Mouse (Mus musculus): Measurements from ENCODE around the gene 1700025G04Rik. TPM values are rescaled to one million over a fixed set of nuclear protein-coding genes. Genes with fewer than 3 reads are reported as not detected.
"Not testable (repeated sequence)": the region's sequence is repeated elsewhere in the genome, so short reads cannot be mapped to it uniquely, and the experiment has no call there.

The 1700025G04Rik gene
- total and polyA plus RNA-seq, 3 experiments = 1.5 to 19.5 (median 12.8) TPM

- Histone ChIP-seq H3K4me1 (ENCODE audit: control insufficient read depth in 1 of 2, insufficient read depth in 2 of 2) (no peaks in the 10 kb centered on the region), H3K9me3 (replicated peaks; ENCODE audit: low read length) (no peaks in the 10 kb centered on the region), H3K9ac (ENCODE audit: insufficient read depth, low read depth) (no peak overlapping the region), H3K27me3 (replicated peaks) (no peaks in the 10 kb centered on the region), H3K4me3 (replicated peaks in 1 of 3; ENCODE audit: low read depth in 2 of 3, low read length in 2 of 3, poor library complexity in 1 of 3) (no peak overlapping the region), H3K27ac (ENCODE audit: insufficient read depth, low read depth) (no peak overlapping the region), H3K36me3 (replicated peaks in 1 of 2; ENCODE audit: control insufficient read depth in 1 of 2, insufficient read depth in 1 of 2, low read length in 1 of 2) (no peaks in the 10 kb centered on the region), H3K4me2 (ENCODE audit: insufficient read depth, low read depth, poor library complexity, severe bottlenecking) (no peak overlapping the region), H3K79me2 (replicated peaks; ENCODE audit: control insufficient read depth, extremely low read depth, insufficient read depth, poor library complexity, severe bottlenecking) (no peaks in the 10 kb centered on the region)
- TF ChIP-seq MAFK (IDR thresholded peaks at IDR 0.05; ENCODE audit: insufficient replicate concordance, low read length) (no peak), SIN3A (IDR thresholded peaks at IDR 0.05; ENCODE audit: low read length) (no peak)
- dilution Hi-C loops (cut with MboI; ENCODE audit: extremely low pct_ligation_motif_present, extremely low pct_unique_long_range_greater_than_20kb, low sequenced_read_pairs) (no loop called here), in situ Hi-C loops (cut with MboI; ENCODE audit: low pct_ligation_motif_present, low pct_unique_long_range_greater_than_20kb, low sequenced_read_pairs) (no loop called here)
- DNase-seq (ENCODE audit: extremely low read depth) = no peak
Observed at GRCm38 (mm10) chr1:151845252-151845832, 244.6 kb downstream of the 1700025G04Rik start.

DNA sequence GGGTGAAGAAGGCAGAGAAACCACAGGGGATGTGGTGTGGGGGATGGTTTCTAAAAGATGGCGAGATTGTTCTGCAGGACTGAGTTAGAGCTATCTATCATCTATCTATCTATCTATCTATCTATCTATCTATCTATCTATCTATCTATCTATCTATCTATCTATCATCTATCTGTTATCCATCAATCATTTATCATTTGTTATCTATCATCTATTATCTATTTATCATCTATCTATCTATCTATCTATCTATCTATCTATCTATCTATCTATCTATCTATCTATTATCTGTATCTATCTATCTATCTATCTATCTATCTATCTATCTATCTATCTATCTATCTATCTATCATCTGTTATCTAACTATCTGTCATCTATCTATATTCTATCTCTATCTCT is 249.6 kb downstream of the 1700025G04Rik start:
- dilution Hi-C loops (cut with MboI; ENCODE audit: extremely low pct_ligation_motif_present, extremely low pct_unique_long_range_greater_than_20kb, low sequenced_read_pairs) = not testable (repeated sequence)

GRCm38 (mm10) chr1:151835261-151835660 is 254.7 kb downstream of the 1700025G04Rik start:
- peaks cover 6% of the 10 kb centered on the region for H3K9me3 ChIP-seq (replicated peaks; ENCODE audit: low read length)
- no peaks in the 10 kb centered on the region for H3K36me3 ChIP-seq (replicated peaks in 1 of 2; ENCODE audit: control insufficient read depth in 1 of 2, insufficient read depth in 1 of 2, low read length in 1 of 2)
- dilution Hi-C loops (cut with MboI; ENCODE audit: extremely low pct_ligation_motif_present, extremely low pct_unique_long_range_greater_than_20kb, low sequenced_read_pairs) = no loop called here
- no peak for DNase-seq (ENCODE audit: extremely low read depth)
- H3K4me3 ChIP-seq (replicated peaks in 1 of 3; ENCODE audit: low read depth in 2 of 3, low read length in 2 of 3, poor library complexity in 1 of 3) = no peak overlapping the region
- TF ChIP-seq ZMIZ1 (IDR thresholded peaks at IDR 0.05; ENCODE audit: low read depth, low read length) = no peak
- TF ChIP-seq UBTF (IDR thresholded peaks at IDR 0.05; ENCODE audit: low read depth, low read length) = no peak
- no peak overlapping the region for H3K27ac ChIP-seq (ENCODE audit: insufficient read depth, low read depth)
- H3K4me1 ChIP-seq (ENCODE audit: control insufficient read depth in 1 of 2, insufficient read depth in 2 of 2) = no peaks in the 10 kb centered on the region
- H3K79me2 ChIP-seq (replicated peaks; ENCODE audit: control insufficient read depth, extremely low read depth, insufficient read depth, poor library complexity, severe bottlenecking) = no peaks in the 10 kb centered on the region
- H3K4me2 ChIP-seq (ENCODE audit: insufficient read depth, low read depth, poor library complexity, severe bottlenecking) = no peak overlapping the region
- H3K27me3 ChIP-seq (replicated peaks) = no peaks in the 10 kb centered on the region
- in situ Hi-C loops (cut with MboI; ENCODE audit: low pct_ligation_motif_present, low pct_unique_long_range_greater_than_20kb, low sequenced_read_pairs) = no loop called here
- no peak overlapping the region for H3K9ac ChIP-seq (ENCODE audit: insufficient read depth, low read depth)

More for the DNA sequence above, 249.6 kb downstream of the 1700025G04Rik start:
- H3K27ac ChIP-seq (ENCODE audit: insufficient read depth, low read depth); H3K36me3 ChIP-seq (replicated peaks in 1 of 2; ENCODE audit: control insufficient read depth in 1 of 2, insufficient read depth in 1 of 2, low read length in 1 of 2); H3K9me3 ChIP-seq (replicated peaks; ENCODE audit: low read length); H3K27me3 ChIP-seq (replicated peaks); DNase-seq (ENCODE audit: extremely low read depth); H3K79me2 ChIP-seq (replicated peaks; ENCODE audit: control insufficient read depth, extremely low read depth, insufficient read depth, poor library complexity, severe bottlenecking); H3K4me1 ChIP-seq (ENCODE audit: control insufficient read depth in 1 of 2, insufficient read depth in 2 of 2); in situ Hi-C loops (cut with MboI; ENCODE audit: low pct_ligation_motif_present, low pct_unique_long_range_greater_than_20kb, low sequenced_read_pairs); H3K9ac ChIP-seq (ENCODE audit: insufficient read depth, low read depth); H3K4me3 ChIP-seq (replicated peaks in 1 of 3; ENCODE audit: low read depth in 2 of 3, low read length in 2 of 3, poor library complexity in 1 of 3); H3K4me2 ChIP-seq (ENCODE audit: insufficient read depth, low read depth, poor library complexity, severe bottlenecking): not testable (repeated sequence)

- Histone ChIP-seq H3K9me3 (replicated peaks; ENCODE audit: low read length) (peaks cover 7% of the 10 kb centered on the region), H3K4me1 (ENCODE audit: control insufficient read depth in 1 of 2, insufficient read depth in 2 of 2) (no peaks in the 10 kb centered on the region), H3K9ac (ENCODE audit: insufficient read depth, low read depth) (no peak overlapping the region), H3K27ac (ENCODE audit: insufficient read depth, low read depth) (no peak overlapping the region), H3K36me3 (replicated peaks in 1 of 2; ENCODE audit: control insufficient read depth in 1 of 2, insufficient read depth in 1 of 2, low read length in 1 of 2) (no peaks in the 10 kb centered on the region), H3K79me2 (replicated peaks; ENCODE audit: control insufficient read depth, extremely low read depth, insufficient read depth, poor library complexity, severe bottlenecking) (no peaks in the 10 kb centered on the region), H3K4me3 (replicated peaks in 1 of 3; ENCODE audit: low read depth in 2 of 3, low read length in 2 of 3, poor library complexity in 1 of 3) (no peak overlapping the region), H3K27me3 (replicated peaks) (no peaks in the 10 kb centered on the region), H3K4me2 (ENCODE audit: insufficient read depth, low read depth, poor library complexity, severe bottlenecking) (no peak overlapping the region)
- dilution Hi-C loops (cut with MboI; ENCODE audit: extremely low pct_ligation_motif_present, extremely low pct_unique_long_range_greater_than_20kb, low sequenced_read_pairs) = no loop called here
- no peak for DNase-seq (ENCODE audit: extremely low read depth)
- in situ Hi-C loops (cut with MboI; ENCODE audit: low pct_ligation_motif_present, low pct_unique_long_range_greater_than_20kb, low sequenced_read_pairs) = no loop called here
- TF ChIP-seq IRF4 (IDR thresholded peaks at IDR 0.05; ENCODE audit: low read depth, low read length) = no peak
- TF ChIP-seq SMC3 (IDR thresholded peaks at IDR 0.05; ENCODE audit: low read depth, low read length) = no peak
Observed at GRCm38 (mm10) chr1:151831791-151832190, 258.1 kb downstream of the 1700025G04Rik start.
